Mouse (Mus musculus): ENCODE measurements at regions not wholly inside any gene's neighbourhood (a gene's known extent, or its start where the extent isn't known, plus 50 kb on each side); places are given as distances from the start of the nearest gene placed in this dataset.
A peak's percentile ranks its signal among the peaks of the same experiment; 100 is the strongest.

DNA sequence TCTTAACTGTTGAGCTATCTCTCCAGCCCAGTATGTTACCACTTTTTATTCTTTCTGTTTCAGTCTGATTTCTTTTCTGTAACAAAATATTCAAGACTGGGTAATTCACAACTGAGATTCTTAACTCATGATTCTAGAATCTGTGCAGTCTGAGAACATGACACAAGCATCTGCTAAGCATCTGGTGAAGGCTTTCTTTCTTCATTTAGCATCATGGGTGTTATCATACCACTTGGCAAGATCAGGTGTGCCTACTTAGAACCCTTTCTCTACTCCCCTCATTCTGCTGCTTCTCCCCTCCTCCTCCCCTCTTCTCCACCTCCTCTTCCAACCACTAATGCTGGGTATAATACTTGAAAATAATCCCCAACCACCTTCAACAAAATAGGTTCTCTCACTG lies 62.1 kb upstream of the Pfn2 start:
- no peaks in the 10 kb centered on the region for H3K9me3 ChIP-seq (ENCODE audit: control insufficient read depth, low read length)
- no peak overlapping the region for H3K4me2 ChIP-seq (ENCODE audit: low read length)
- ATAC-seq (ENCODE audit: low FRiP score, low TSS enrichment) (no peak), DNase-seq (no peak)
- no peak overlapping the region for H3K27ac ChIP-seq (replicated peaks; ENCODE audit: low read depth, low read length)
- H3K36me3 ChIP-seq (ENCODE audit: control insufficient read depth, insufficient read depth, low read length): no peaks in the 10 kb centered on the region
- no peak overlapping the region for H3K4me3 ChIP-seq (replicated peaks; ENCODE audit: low read depth, low read length)
- H3K4me1 ChIP-seq (ENCODE audit: control insufficient read depth, insufficient read depth, low read length): no peaks in the 10 kb centered on the region
- no peaks in the 10 kb centered on the region for H3K27me3 ChIP-seq (ENCODE audit: control insufficient read depth, insufficient read depth, low read length)
- no peak overlapping the region for H3K9ac ChIP-seq (replicated peaks; ENCODE audit: low read length)

DNA sequence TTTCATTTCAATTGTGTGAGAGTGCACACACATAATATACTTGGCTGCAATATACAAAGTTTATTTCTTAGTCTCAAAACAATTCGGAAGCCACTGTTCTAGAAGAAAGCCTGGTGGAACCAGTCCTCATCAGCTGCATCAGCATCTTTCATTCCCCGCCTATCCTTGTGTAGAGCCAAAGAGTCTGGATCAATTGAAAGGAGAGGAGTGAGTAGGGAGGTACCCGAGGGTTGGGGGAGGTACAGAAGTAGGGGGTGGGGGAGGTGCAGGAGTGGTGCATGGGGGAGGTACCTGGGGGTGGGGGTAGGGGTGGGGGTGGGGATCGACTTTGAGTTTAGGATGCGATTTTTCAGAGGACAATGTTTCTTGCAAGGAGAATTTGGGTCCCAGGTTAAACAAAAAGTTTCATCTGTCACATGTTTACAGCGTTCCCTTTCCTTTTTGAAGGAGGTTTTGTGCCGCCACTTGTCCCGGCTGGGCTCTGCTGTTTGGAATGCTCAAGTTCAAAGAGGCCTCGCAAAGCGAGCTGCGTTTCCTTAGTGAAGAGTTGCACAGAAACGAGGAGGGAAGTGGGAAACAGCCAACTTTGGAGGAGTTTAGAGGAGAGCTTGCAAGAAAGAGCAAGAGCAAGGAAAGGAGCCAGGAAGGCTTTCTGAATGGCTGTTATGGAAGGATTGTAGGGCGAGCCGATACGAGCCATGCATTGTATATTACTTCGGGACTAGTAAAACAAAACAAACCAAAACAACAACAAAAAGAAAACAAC lies 64.1 kb upstream of the Pfn2 start:
- H3K4me2 ChIP-seq (ENCODE audit: low read length): 0 out of 2 replicates have a peak overlapping the region, but pooled peaks have one; percentile 2
- no peak overlapping the region for H3K9ac ChIP-seq (replicated peaks; ENCODE audit: low read length)
- H3K36me3 ChIP-seq (ENCODE audit: control insufficient read depth, insufficient read depth, low read length): no peaks in the 10 kb centered on the region
- WGBS: 29% methylated on average over 16 of the region's 16 CpGs
- no peaks in the 10 kb centered on the region for H3K9me3 ChIP-seq (ENCODE audit: control insufficient read depth, low read length)
- no peaks in the 10 kb centered on the region for H3K27me3 ChIP-seq (ENCODE audit: control insufficient read depth, insufficient read depth, low read length)
- DNase-seq (peak; percentile 37), ATAC-seq (ENCODE audit: low FRiP score, low TSS enrichment) (no peak)
- no peak overlapping the region for H3K27ac ChIP-seq (replicated peaks; ENCODE audit: low read depth, low read length)
- no peak overlapping the region for H3K4me3 ChIP-seq (replicated peaks; ENCODE audit: low read depth, low read length)
- no peaks in the 10 kb centered on the region for H3K4me1 ChIP-seq (ENCODE audit: control insufficient read depth, insufficient read depth, low read length)

DNA sequence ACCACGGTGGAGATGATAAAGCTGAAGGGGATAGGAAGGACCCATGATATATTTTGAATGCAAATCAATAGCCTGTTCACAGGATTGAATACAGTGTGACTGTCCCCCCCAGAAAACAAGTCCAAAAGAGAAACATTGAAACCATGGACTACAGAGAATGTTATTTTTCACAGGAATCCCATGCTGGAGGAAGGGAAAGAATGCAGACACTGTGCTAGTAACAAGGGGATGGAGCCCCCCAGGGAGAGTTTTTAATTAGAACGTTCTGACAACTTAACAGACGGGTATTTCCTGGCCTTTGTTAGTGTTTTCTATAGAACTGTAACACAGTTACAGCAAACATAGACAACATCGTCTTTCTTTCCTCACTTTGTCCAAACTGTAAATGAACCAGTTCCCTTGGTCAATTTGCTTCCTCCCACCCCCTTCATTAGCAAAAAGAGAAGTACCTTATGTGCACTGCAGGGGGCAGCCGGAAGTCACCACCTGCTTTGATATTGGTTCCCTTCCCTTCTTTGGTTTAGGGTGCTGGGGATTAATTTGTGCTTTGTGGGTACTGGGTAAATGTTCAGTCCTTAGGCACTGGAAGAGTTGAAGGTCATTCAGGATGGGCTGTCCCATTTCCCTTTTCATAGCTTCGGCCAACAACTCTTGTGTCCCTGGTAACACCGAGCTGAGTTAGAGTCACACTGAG lies 64.9 kb upstream of the Pfn2 start:
- Histone ChIP-seq H3K27ac (replicated peaks; ENCODE audit: low read depth, low read length) (no peak overlapping the region), H3K9ac (replicated peaks; ENCODE audit: low read length) (no peak overlapping the region), H3K4me3 (replicated peaks; ENCODE audit: low read depth, low read length) (no peak overlapping the region), H3K4me2 (ENCODE audit: low read length) (no peak overlapping the region), H3K36me3 (ENCODE audit: control insufficient read depth, insufficient read depth, low read length) (no peaks in the 10 kb centered on the region), H3K27me3 (ENCODE audit: control insufficient read depth, insufficient read depth, low read length) (no peaks in the 10 kb centered on the region), H3K9me3 (ENCODE audit: control insufficient read depth, low read length) (no peaks in the 10 kb centered on the region), H3K4me1 (ENCODE audit: control insufficient read depth, insufficient read depth, low read length) (no peaks in the 10 kb centered on the region)
- DNase-seq (peak; percentile 3), ATAC-seq (ENCODE audit: low FRiP score, low TSS enrichment) (no peak)
- 64% methylated on average over 7 of the region's 7 CpGs for WGBS

DNA sequence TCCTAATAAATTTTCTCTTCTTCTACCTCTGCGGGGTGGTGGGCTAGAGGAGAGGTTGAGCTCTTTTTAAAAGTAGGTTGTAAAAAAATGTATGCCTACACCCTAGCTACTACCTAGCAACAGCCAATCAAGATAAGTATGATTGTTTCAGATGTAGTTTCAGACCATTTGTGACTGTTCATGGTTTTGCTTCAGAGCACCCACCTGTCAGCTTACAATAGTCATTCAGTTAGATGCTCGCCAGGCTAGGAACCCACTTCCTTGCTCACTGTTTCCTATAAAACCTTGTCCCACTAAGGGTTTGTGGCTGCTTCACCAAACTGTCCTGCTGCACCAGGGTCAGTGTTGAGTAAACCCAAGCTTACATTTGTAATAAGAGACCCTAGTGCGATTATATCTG lies 66.8 kb upstream of the Pfn2 start:
- Histone ChIP-seq H3K27me3 (ENCODE audit: control insufficient read depth, insufficient read depth, low read length) (no peaks in the 10 kb centered on the region), H3K36me3 (ENCODE audit: control insufficient read depth, insufficient read depth, low read length) (no peaks in the 10 kb centered on the region), H3K9ac (replicated peaks; ENCODE audit: low read length) (no peak overlapping the region), H3K4me3 (replicated peaks; ENCODE audit: low read depth, low read length) (no peak overlapping the region), H3K4me2 (ENCODE audit: low read length) (no peak overlapping the region), H3K9me3 (ENCODE audit: control insufficient read depth, low read length) (no peaks in the 10 kb centered on the region), H3K4me1 (ENCODE audit: control insufficient read depth, insufficient read depth, low read length) (no peaks in the 10 kb centered on the region), H3K27ac (replicated peaks; ENCODE audit: low read depth, low read length) (no peak overlapping the region)
- no peak for ATAC-seq (ENCODE audit: low FRiP score, low TSS enrichment)
- DNase-seq: no peak
- 92% methylated on average over 3 of the region's 3 CpGs for WGBS

DNA sequence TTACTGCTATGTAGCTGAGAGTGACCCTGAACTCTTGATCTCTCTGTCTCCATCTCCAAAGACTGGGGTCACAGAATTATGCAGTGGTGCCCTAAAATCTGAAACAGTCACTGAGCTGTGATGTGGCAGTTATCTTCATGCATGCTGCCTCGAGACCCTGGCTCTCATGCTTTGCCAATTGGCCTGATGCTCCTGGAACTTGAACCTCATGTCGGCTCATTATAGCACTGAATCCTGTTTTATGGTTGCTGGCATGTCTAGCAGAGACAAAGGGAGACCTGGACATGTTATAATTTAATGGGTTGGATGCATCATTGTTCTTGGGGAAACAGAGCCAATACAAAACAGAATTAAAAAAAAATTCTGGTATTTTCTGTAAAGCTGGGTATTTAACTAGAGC lies 71.0 kb upstream of the Pfn2 start:
- WGBS: 68% methylated on average over 2 of the region's 2 CpGs
- no peak overlapping the region for H3K4me2 ChIP-seq (ENCODE audit: low read length)
- no peak overlapping the region for H3K4me3 ChIP-seq (replicated peaks; ENCODE audit: low read depth, low read length)
- no peaks in the 10 kb centered on the region for H3K9me3 ChIP-seq (ENCODE audit: control insufficient read depth, low read length)
- no peaks in the 10 kb centered on the region for H3K36me3 ChIP-seq (ENCODE audit: control insufficient read depth, insufficient read depth, low read length)
- DNase-seq (no peak), ATAC-seq (ENCODE audit: low FRiP score, low TSS enrichment) (no peak)
- H3K27me3 ChIP-seq (ENCODE audit: control insufficient read depth, insufficient read depth, low read length): no peaks in the 10 kb centered on the region
- no peak overlapping the region for H3K9ac ChIP-seq (replicated peaks; ENCODE audit: low read length)
- H3K4me1 ChIP-seq (ENCODE audit: control insufficient read depth, insufficient read depth, low read length): no peaks in the 10 kb centered on the region
- no peak overlapping the region for H3K27ac ChIP-seq (replicated peaks; ENCODE audit: low read depth, low read length)

DNA sequence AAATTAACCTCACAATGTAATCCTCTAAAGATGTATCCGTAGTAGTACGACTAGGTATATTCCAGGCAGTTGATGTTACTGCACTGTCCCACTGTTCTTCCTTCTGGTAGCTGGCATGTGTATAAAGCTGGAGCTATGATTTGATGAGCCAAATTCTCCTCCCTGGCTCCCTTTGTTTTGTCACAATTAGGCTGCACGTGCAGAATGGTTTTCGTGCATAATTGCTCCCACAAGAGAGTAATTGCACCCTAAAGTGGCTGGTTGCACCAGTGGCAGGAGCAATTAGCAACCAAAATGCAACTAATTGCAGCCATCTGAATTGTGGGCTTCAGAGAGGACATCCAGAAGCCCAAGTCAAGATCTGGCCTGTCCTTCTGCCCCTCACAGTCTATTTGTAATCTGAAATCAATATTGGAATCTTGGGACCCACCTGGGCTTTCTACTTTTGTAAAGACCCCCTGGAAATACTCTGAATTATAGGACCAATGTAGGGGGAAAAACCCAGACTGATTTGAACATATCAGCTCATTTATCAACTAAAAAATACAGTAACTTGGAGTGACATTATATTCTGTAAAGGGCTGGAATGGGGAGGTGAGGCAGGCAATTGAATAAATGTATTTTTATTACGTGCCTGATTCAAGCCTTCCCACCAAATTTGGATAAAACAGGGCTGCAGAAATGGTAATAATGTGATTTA lies 71.7 kb upstream of the Pfn2 start:
- Histone ChIP-seq H3K4me2 (ENCODE audit: low read length) (no peak overlapping the region), H3K27me3 (ENCODE audit: control insufficient read depth, insufficient read depth, low read length) (no peaks in the 10 kb centered on the region), H3K4me3 (replicated peaks; ENCODE audit: low read depth, low read length) (no peak overlapping the region), H3K36me3 (ENCODE audit: control insufficient read depth, insufficient read depth, low read length) (no peaks in the 10 kb centered on the region), H3K27ac (replicated peaks; ENCODE audit: low read depth, low read length) (no peak overlapping the region), H3K4me1 (ENCODE audit: control insufficient read depth, insufficient read depth, low read length) (no peaks in the 10 kb centered on the region), H3K9me3 (ENCODE audit: control insufficient read depth, low read length) (no peaks in the 10 kb centered on the region), H3K9ac (replicated peaks; ENCODE audit: low read length) (no peak overlapping the region)
- ATAC-seq (ENCODE audit: low FRiP score, low TSS enrichment) (no peak), DNase-seq (peak; percentile 8)
- WGBS: 75% methylated on average over 5 of the region's 5 CpGs

DNA sequence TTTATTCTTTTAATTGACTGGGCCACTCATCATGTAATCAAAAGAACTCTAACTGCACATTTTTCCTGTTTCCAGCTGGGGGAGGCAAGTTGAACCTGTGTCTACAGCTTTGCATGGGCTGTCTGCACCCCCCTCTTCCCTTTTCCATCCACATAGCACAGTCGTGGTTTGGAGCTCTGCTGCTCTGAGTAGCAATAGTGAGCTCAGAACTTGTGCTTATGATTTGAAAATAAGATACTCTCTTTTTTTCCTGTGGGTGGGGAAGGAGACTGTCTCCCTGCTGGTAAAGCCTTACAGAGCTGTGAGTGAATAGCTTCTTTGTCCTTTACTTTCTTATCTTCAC lies 72.2 kb upstream of the Pfn2 start:
- Histone ChIP-seq H3K27me3 (ENCODE audit: control insufficient read depth, insufficient read depth, low read length) (no peaks in the 10 kb centered on the region), H3K36me3 (ENCODE audit: control insufficient read depth, insufficient read depth, low read length) (no peaks in the 10 kb centered on the region), H3K4me1 (ENCODE audit: control insufficient read depth, insufficient read depth, low read length) (no peaks in the 10 kb centered on the region), H3K4me3 (replicated peaks; ENCODE audit: low read depth, low read length) (no peak overlapping the region), H3K9ac (replicated peaks; ENCODE audit: low read length) (no peak overlapping the region), H3K4me2 (ENCODE audit: low read length) (no peak overlapping the region), H3K27ac (replicated peaks; ENCODE audit: low read depth, low read length) (no peak overlapping the region), H3K9me3 (ENCODE audit: control insufficient read depth, low read length) (no peaks in the 10 kb centered on the region)
- no peak for DNase-seq
- WGBS: 43% methylated on average over 1 of the region's 1 CpGs
- ATAC-seq (ENCODE audit: low FRiP score, low TSS enrichment): no peak

DNA sequence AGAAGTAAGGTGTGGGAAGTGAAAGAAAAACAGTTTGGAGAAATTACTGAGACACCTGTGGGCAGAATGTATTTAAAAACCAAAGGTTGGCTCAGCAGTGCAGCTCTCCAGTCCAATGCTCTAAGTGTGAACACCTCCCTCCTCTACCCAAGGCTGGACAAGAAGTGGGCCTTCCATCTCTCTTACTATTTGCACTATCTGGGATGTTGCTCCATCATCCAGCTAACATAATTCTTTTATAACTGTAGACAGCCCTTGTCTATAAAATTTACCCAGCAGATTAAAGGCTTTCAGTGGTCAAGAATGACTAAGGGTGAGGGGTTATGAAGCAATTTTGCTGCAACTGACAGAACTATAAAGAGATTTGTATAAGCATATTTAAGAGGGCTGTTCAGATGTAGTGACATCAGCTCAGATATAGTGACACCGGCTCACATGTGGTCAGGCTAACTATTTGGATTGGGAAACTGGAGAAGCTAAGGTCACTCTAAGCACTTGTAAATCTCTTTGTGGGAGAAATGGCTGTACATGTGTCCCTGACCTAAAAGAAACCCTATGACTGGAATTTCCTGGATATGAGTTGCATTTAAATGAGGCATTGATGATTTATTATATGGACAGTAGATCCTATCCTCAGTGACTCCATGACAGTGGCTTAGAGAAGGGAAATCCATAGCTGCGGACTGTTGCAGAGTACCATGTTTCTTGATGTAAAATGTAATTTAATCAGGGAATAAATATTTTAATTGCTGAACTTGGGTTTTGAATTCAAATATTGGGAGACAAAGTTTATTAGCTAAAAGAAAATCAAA lies 73.4 kb upstream of the Pfn2 start:
- Histone ChIP-seq H3K9ac (replicated peaks; ENCODE audit: low read length) (no peak overlapping the region), H3K9me3 (ENCODE audit: control insufficient read depth, low read length) (no peaks in the 10 kb centered on the region), H3K4me2 (ENCODE audit: low read length) (no peak overlapping the region), H3K27ac (replicated peaks; ENCODE audit: low read depth, low read length) (no peak overlapping the region), H3K4me1 (ENCODE audit: control insufficient read depth, insufficient read depth, low read length) (no peaks in the 10 kb centered on the region), H3K4me3 (replicated peaks; ENCODE audit: low read depth, low read length) (no peak overlapping the region), H3K36me3 (ENCODE audit: control insufficient read depth, insufficient read depth, low read length) (no peaks in the 10 kb centered on the region), H3K27me3 (ENCODE audit: control insufficient read depth, insufficient read depth, low read length) (no peaks in the 10 kb centered on the region)
- 96% methylated on average over 2 of the region's 2 CpGs for WGBS
- DNase-seq: no peak
- no peak for ATAC-seq (ENCODE audit: low FRiP score, low TSS enrichment)

Data from midbrain, embryonic 14.5 days (tissue).